Mouse (Mus musculus) c-Kit-positive CD71-negative TER-119-negative erythroid progenitor cells, embryonic 14.5 days (primary cell): ENCODE measurements around the gene Btbd7.

ENCODE experiments used
- DNase-seq: peaks from one replicate; pipeline ENCODE4 v3.0.0-alpha.2; 2013; ENCODE audit warnings: low read depth

Btbd7 gene

GRCm38 (mm10) chr12:102779452-102779851 is 98.8 kb downstream of the Btbd7 start:
- no peak for DNase-seq

GRCm38 (mm10) chr12:102778151-102778550 is 100.1 kb downstream of the Btbd7 start:
- DNase-seq: no peak

GRCm38 (mm10) chr12:102776035-102776434 is 102.2 kb downstream of the Btbd7 start:
- DNase-seq: no peak

- DNase-seq: no peak
Measured at GRCm38 (mm10) chr12:102772676-102773075, 105.6 kb downstream of the Btbd7 start.

- no peak for DNase-seq
Measured at GRCm38 (mm10) chr12:102771601-102772000, 106.7 kb downstream of the Btbd7 start.

- no peak for DNase-seq
Measured at GRCm38 (mm10) chr12:102769000-102769399, 109.3 kb downstream of the Btbd7 start.

- no peak for DNase-seq
Measured at GRCm38 (mm10) chr12:102763696-102764095, 114.6 kb downstream of the Btbd7 start.

GRCm38 (mm10) chr12:102761668-102762067 is 116.6 kb downstream of the Btbd7 start:
- no peak for DNase-seq

- no peak for DNase-seq
Measured at GRCm38 (mm10) chr12:102758936-102759335, 119.3 kb downstream of the Btbd7 start.

- DNase-seq: no peak
Measured at GRCm38 (mm10) chr12:102758403-102758756, 119.9 kb downstream of the Btbd7 start, which contains the start of gene Gm20604. Gene Gm20604 (minus strand): TSS chr12:102758672.

- peak; percentile 98 for DNase-seq
Measured at GRCm38 (mm10) chr12:102757689-102758402, 120.4 kb downstream of the Btbd7 start, which contains the start of the genes Gm28051, Gon7 and Ubr7. Gene Gm28051 (minus strand): TSS chr12:102757765. Gene Gon7 (minus strand): TSS chr12:102757803. Gene Ubr7 (plus strand): TSS chr12:102757967.

- DNase-seq: no peak
Measured at GRCm38 (mm10) chr12:102757055-102757688, 121.1 kb downstream of the Btbd7 start.

- DNase-seq: no peak
Measured at GRCm38 (mm10) chr12:102756304-102756703, 122.0 kb downstream of the Btbd7 start.

GRCm38 (mm10) chr12:102748256-102748655 is 130.0 kb downstream of the Btbd7 start:
- no peak for DNase-seq

GRCm38 (mm10) chr12:102744839-102745238 is 133.4 kb downstream of the Btbd7 start:
- peak; percentile 48 for DNase-seq

- DNase-seq: peak; percentile 85
Measured at GRCm38 (mm10) chr12:102743589-102744574, 134.4 kb downstream of the Btbd7 start, which contains the start of the genes Moap1 and Tmem251. Gene Moap1 (minus strand): TSS chr12:102743661. Gene Tmem251 (plus strand): TSS chr12:102743762.

- DNase-seq: no peak
Measured at GRCm38 (mm10) chr12:102743036-102743588, 135.2 kb downstream of the Btbd7 start.

GRCm38 (mm10) chr12:102742056-102742455 is 136.2 kb downstream of the Btbd7 start:
- DNase-seq: no peak

GRCm38 (mm10) chr12:102740285-102740684 is 138.0 kb downstream of the Btbd7 start:
- DNase-seq: no peak

- DNase-seq: no peak
Measured at GRCm38 (mm10) chr12:102739096-102739495, 139.2 kb downstream of the Btbd7 start.

- peak; percentile 65 for DNase-seq
Measured at GRCm38 (mm10) chr12:102733381-102733780, 144.9 kb downstream of the Btbd7 start.
